Mouse (Mus musculus): ENCODE measurements at regions not wholly inside any gene's neighbourhood (a gene's known extent, or its start where the extent isn't known, plus 50 kb on each side); places are given as distances from the start of the nearest gene placed in this dataset.
A peak's percentile ranks its signal among the peaks of the same experiment; 100 is the strongest.

DNA sequence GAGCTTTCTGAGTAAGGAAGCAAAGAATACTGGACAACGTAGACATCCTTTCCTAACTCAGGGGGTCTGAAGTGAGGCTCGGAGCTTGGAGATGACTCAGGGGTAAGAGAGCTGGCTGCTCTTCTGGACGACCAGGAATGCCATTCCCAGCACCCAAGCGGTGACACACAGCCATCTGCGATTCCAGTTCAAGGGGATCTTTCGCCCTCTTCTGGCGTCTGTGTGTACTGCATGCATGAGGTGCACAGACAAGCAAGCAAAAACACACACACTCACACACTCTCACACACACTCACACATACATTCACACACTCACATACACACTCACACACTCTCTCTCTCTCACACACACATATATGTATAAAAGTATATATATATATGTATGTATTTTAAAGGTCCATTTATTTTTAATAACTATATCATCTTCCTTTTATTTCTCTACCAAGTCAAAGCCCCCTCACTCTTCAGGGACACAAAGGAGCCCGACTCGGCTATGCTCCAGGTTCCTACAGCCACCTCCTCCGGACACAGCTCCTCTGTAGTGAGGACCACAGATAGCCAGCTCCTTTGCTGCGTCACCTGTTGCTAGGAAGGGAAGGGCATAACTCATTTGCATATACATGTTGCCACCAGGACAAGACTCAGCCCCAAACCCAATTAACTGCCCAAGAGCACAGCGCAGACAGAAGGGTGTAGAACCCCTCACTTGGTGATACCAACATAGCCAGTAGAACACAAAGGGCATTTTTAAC, 91.9 kb upstream of the Smad3 start:
- peak; percentile 33 to 43 for DNase-seq

- DNase-seq: peak; percentile 78 to 81
These were observed 86.2 kb upstream of the Smad3 start for GRCm38 (mm10) chr9:63843883-63844485.

- DNase-seq: no peak
These were observed 85.6 kb upstream of the Smad3 start for GRCm38 (mm10) chr9:63843431-63843830.

DNA sequence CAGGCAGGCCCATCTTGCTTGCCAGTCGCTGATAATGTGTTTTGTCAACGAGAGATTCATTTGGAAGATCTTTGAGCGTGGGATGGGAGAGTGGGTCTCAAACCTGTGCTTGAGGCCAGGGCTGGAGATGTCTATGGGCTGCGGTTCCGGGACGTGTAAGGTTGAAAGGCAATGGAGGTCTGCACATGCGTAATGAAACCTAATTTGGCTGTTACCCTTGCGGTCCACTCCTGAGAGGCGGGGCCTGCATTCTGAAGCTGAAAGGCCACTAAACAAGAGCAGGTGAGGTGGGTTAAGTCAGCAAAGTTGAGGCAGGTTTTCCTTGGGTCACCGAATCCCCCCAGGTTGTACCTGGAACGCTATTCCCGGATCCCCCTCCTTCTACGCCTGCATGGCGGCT, 83.3 kb upstream of the Smad3 start:
- DNase-seq: no peak

GRCm38 (mm10) chr9:63838996-63839772, 81.4 kb upstream of the Smad3 start:
- DNase-seq: no peak

- DNase-seq: no peak
These were observed 79.8 kb upstream of the Smad3 start for GRCm38 (mm10) chr9:63837552-63837951.

- DNase-seq: no peak
These were observed 78.9 kb upstream of the Smad3 start for GRCm38 (mm10) chr9:63836565-63837284.

GRCm38 (mm10) chr9:63836036-63836435, 78.2 kb upstream of the Smad3 start:
- no peak for DNase-seq

GRCm38 (mm10) chr9:63834416-63834815, 76.6 kb upstream of the Smad3 start:
- no peak for DNase-seq

DNA sequence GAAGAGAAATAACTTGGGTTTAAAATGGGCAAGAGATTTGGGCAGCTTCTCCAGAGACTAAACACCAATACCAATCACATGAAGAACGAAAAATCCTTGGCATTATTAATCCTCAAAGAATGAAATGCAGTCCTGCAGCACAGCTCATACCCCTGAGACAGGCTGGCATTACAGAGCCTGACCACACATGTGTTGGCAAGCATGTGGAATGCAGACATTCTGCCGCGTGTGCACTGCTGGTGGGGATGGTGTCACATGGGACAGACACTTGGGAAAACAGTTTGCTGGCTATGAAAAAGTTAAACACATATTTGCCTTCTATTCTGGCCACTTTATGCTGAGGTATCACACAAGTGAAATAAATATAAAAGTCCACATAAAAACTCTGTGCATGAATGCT, 60.4 kb upstream of the Smad3 start:
- no peak for DNase-seq

DNA sequence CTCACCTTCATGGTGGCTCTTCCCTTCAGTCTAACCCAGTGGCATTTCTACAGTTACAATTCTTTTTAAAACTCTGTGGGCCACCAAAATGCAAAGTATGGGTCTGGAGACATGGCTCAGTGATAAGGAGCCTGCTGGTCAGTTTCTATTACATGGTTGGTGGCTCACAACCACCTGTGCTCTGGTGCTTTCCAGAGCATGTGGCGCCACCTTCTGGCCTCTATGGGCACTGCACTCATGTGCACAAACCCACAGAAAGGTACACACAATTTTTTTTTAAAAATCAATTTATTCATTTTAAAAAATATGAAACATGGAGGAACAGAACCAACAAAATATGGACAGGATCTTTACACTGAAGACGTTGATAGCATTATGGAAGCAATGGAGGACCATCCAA, 58.7 kb upstream of the Smad3 start:
- DNase-seq: peak; percentile 62 to 63

GRCm38 (mm10) chr9:63809901-63810587, 52.2 kb upstream of the Smad3 start:
- no peak for DNase-seq

Measured in B cell, adult 2 months (primary cell).